Mouse (Mus musculus) liver, postnatal 0 days (tissue): Measurements from ENCODE around the gene Zfp653.

Experiments used
- CTCF ChIP-seq: sonication (generic); IDR thresholded peaks from 2 replicates; pipeline ENCODE4 v1.5.1; 2016; ENCODE audit warnings: antibody characterized with exemption, low read depth
- EP300 ChIP-seq: IDR thresholded peaks from 2 replicates; pipeline ENCODE4 v1.6.1; 2016; ENCODE audit warnings: antibody characterized with exemption, low read depth, mild to moderate bottlenecking

DNA sequence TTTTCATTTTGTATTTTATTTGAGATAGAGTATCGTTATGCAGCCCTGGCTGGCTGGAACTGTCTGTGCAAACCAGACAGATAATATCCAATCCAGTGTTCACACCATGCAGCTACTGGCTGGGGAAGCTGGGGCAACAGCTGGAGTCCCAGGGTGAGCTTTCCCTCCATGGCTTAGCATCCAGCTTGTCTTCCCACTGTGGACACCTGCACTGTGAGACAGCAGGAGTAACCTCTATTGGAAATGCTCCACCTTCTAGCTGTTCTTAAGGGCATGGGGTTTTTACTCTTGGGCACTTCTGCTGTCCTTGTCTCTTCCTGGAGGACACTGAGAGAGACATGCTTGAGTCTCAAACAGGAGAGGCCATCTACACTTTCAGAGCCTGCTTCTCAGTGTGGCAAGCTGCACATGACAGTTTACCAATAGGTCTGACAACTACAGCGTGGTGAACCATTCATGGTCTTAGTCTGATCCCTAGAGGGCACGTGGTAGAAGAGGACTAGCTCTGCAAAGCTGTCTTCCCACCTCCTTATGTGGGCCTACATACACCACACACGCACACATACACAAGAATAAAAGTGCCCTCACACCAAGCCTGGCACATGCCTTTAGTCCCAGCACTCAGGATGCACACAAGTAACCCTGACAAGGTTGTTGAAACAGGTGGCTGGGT lies 1.2 kb downstream of the Zfp653 start:
- 0 out of 2 replicates have a peak, but pooled peaks have one; percentile 21 for TF ChIP-seq CTCF
- no peak for TF ChIP-seq EP300
